Mouse (Mus musculus): ENCODE measurements around the gene Tex9. TPM values are rescaled to one million over a fixed set of nuclear protein-coding genes. Genes with fewer than 3 reads are reported as not detected.
"Not testable (repeated sequence)": the region's sequence is repeated elsewhere in the genome, so short reads cannot be mapped to it uniquely, and the experiment has no call there.

The Tex9 gene
- total RNA-seq, 1 experiment from 2014 or later: 45.7 TPM

DNA sequence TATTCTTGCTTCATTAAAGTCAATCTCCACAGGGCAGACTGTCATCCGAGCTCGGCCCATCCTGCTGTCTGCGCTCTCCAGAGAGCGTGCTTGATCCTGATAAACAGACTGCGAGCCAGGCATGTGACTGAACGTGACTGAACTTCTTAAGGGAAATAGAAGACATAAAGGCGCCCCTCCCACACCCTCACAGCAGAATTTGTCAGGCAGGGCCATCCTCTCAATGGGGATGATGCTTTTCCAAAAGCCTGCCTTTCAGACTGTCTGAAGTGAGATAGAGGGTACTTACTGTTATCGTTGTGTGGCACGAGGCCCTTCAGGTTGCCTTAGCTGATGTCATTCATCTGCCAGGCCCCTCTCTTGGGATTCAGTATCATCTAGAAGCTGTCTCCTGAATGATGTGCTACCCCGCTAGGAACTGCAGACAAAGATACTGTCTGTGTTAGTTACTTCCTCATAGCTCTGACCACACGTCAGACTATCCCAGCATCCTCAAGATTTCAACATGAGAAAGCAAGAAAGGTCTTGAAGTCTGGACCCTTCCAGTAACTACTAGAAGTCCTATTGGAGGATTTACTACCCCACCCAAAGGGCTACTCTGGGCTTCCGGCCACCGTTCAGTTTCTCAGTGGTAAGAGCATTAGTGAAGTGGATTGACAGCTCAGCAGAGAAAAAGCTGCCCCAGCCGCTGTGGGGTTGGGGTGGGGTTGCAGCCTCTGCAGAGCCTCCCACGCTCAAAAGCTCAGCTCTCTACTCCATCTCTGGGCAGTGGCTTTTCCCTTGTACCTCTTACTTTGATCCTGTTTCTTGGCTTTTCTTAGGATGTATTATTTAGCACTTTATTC lies 82.4 kb downstream of the Tex9 start:
- ATAC-seq (replicated peaks in 1 of 2; ENCODE audit: insufficient read depth in 1 of 2, low FRiP score in 2 of 2, low TSS enrichment in 1 of 2, low read depth in 1 of 2, poor library complexity in 2 of 2, severe bottlenecking in 2 of 2): peak in 1 of 2 experiments; percentile 37; a peak in 1 of 4 replicates

DNA sequence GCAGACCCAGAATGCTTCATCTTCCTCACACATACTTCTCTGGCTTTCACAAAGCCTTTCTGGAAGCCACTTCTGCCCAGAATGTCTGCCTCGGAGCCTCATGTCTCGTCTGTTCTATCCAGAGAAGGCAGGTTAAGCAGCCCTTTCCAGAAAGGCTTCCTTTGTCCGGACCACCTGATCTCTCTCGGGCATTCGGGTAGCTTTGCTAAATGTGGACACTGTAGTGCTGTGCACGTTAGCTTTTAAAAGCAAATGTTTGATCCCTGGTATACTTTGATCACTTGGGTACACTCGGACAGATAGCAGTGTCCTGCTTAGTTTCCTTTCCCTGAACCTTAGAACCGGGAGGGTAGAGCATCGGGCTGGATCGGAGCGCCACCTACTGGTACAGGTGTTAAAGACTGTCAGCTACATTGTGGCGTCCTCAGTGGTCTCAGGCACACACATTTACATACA lies 83.9 kb downstream of the Tex9 start:
- peak; percentile 77 to 80 for ATAC-seq (replicated peaks in 1 of 2; ENCODE audit: insufficient read depth in 1 of 2, low FRiP score in 2 of 2, low TSS enrichment in 1 of 2, low read depth in 1 of 2, poor library complexity in 2 of 2, severe bottlenecking in 2 of 2)

DNA sequence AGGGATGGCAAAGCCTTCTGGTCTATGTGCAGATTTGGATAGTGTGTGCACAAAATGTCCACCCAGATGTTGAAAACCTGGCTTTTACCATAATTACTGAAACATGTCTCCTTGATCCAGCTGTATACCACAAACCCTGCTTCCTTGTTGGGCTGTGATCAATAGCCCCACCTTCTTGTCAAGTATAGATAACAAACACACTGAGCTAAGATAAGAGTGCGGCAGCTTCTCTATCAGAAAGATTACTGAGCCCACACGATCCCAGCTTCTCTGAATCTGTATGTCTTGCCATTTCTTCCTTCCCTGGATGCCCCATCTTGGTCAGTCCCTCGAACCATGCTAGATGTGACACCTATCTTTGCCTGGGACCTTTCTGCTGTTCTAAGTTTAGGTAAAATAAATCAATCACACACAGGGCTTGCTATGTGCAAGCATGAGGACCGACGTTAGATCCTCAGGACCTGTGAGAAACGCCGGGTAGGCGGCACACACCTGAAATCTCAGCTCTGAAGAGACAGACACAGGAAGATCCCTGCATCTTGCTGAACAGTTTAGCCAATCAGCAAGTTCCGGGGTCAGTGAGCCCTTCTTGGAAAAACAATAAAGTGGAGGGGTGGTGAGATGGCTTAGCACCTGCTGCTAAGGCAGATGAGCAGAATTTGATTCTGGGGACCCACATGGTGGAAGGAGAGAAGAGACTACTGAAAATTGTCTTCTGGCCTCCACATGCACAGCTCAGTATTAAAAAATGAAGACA lies 86.0 kb downstream of the Tex9 start:
- ATAC-seq (replicated peaks in 1 of 2; ENCODE audit: insufficient read depth in 1 of 2, low FRiP score in 2 of 2, low TSS enrichment in 1 of 2, low read depth in 1 of 2, poor library complexity in 2 of 2, severe bottlenecking in 2 of 2): no peak

DNA sequence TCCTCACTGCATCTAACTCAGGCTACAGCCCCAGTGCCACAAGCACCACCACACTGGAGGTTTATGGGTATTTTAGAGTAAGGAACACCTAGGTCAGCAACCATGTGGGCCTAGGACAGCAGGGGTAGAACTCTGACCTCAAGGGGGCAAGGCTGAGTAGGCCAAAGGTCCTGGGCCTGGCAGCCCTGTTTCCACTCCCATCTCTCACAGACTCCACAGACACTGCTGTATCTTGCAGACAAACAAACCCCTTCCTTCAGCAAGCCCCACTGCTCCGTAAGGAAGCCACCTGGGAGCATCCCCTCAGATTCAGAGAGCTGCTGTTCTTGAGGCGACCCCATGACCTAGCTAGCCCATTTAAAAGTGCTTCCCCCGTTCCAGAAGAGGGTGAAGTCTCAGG lies 87.1 kb downstream of the Tex9 start:
- ATAC-seq (replicated peaks in 1 of 2; ENCODE audit: insufficient read depth in 1 of 2, low FRiP score in 2 of 2, low TSS enrichment in 1 of 2, low read depth in 1 of 2, poor library complexity in 2 of 2, severe bottlenecking in 2 of 2): no peak

DNA sequence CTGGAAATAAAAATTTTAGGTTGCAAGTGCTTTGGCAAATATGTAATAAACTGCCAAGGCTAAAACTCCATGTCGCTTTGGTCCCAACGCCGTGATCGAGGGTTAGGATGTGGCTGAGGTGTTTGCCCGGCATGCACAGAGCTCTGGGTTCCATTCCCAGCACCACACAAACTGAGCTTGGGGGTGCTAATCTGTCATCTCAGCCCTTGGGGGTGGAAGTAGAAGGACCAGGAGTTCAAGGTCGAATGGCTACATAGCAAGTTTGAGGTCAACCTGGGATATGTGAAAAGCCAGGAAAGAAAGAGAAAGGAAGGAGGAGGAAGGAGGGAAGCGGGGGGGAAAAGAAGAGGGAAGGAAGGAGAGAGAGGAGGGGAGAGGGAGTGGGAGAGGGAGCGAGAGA lies 87.6 kb downstream of the Tex9 start:
- no peak for ATAC-seq (replicated peaks in 1 of 2; ENCODE audit: insufficient read depth in 1 of 2, low FRiP score in 2 of 2, low TSS enrichment in 1 of 2, low read depth in 1 of 2, poor library complexity in 2 of 2, severe bottlenecking in 2 of 2)

DNA sequence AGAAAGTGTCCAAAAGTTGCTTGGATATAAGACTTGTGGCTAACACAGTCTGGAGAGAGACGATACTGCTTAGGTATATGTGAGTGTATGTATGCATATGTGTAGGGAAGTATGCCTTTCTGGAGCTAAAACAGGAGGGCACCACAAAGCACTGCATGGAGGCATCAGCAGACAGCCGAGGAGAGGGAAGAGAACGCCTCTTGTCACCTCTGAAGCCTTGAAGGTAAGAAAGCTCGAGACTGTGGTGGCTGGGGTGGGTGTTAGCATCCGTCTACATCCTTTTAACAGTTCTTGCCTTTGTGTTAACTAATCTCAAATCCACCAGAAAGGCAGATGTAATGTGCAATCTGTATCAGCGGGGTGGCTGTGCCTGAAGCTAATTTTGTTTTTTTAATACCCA lies 88.6 kb downstream of the Tex9 start:
- ATAC-seq (replicated peaks in 1 of 2; ENCODE audit: insufficient read depth in 1 of 2, low FRiP score in 2 of 2, low TSS enrichment in 1 of 2, low read depth in 1 of 2, poor library complexity in 2 of 2, severe bottlenecking in 2 of 2): no peak

DNA sequence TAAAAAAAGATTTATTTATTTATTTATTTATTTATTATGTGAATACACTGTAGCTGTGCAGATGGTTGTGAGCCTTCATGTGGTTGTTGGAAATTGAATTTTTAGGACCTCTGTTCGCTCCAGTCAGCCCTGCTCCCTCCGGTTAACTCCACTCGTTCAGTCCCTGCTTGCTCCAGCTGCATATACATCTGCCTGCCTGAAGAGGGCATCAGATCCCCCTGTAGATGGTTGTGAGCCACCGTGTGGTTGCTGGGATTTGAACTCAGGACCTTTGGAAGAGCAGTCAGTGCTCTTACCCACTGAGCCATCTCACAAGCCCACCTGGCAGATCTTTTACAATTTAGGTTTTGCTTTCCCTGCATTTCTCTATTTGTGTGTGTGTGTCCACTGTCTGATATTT lies 90.2 kb downstream of the Tex9 start:
- ATAC-seq (replicated peaks in 1 of 2; ENCODE audit: insufficient read depth in 1 of 2, low FRiP score in 2 of 2, low TSS enrichment in 1 of 2, low read depth in 1 of 2, poor library complexity in 2 of 2, severe bottlenecking in 2 of 2): not testable (repeated sequence)

Other genes starting within 250 kb of the Tex9 start
- 95.1 and 96.4 TPM in 2 replicates for gene Zfp280d, start 217.4 kb downstream of the Tex9 start, total RNA-seq (2017)
- gene Mns1, start 54.2 kb downstream of the Tex9 start, total RNA-seq (2017): 65.7 and 134 TPM in 2 replicates
- gene Rfx7, start 40.0 kb upstream of the Tex9 start, total RNA-seq (2017): 38.4 and 43.1 TPM in 2 replicates
- gene Nedd4, start 170.1 kb upstream of the Tex9 start, total RNA-seq (2017): 281 and 419 TPM in 2 replicates